ENCODE assay signal across 20 mouse cellular contexts in the genomic region with DNA sequence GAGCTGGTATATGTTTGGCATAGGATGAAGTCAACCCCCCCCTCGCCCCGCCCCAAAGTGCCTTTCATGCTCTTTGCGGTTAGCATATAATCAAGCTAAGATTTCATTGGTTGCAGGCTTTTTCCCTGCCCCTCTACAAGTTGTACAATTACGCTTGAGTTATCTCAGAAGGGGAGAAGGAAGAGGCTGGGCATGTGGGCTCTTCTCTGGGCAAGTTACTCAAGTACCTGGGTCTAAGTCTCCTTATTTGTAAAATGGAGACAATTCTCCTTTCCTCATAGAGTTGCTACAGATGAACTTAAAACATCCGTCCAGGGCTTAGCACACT. TPM values are rescaled to one million over a fixed set of nuclear protein-coding genes. Genes with fewer than 3 reads are reported as not detected.
DNase-seq lines count a peak whose midpoint lies in the region; ATAC-seq and TF ChIP-seq lines count a peak whose summit lies in the region.
"Had no signal": no experiment of that assay in that cellular context is flagged by ENCODE, and none has a peak within 500 bp of the region (broad histone marks: within the 10 kb centered on the region; RNA-seq: fewer than 3 reads in every experiment).

No protein-coding gene starts in this region.

- H3K9me3 ChIP-seq in liver, embryonic 14.5 days (ENCODE audit: control insufficient read depth, low read length) = no peaks in the 10 kb centered on the region
- H3K9me3 ChIP-seq: embryonic facial prominence, embryonic 12.5 days; hindbrain, embryonic 15.5 days; limb, embryonic 13.5 days; midbrain, embryonic 12.5 days; neural tube, embryonic 15.5 days had no signal

- H3K36me3 ChIP-seq in liver, embryonic 14.5 days (replicated peaks; ENCODE audit: control insufficient read depth, insufficient read depth, low read depth) = peaks cover 11% of the 10 kb centered on the region
- H3K36me3 ChIP-seq: embryonic facial prominence, embryonic 12.5 days; hindbrain, embryonic 15.5 days; midbrain, embryonic 12.5 days; neural tube, embryonic 15.5 days had no signal

- H3K9ac ChIP-seq in liver, embryonic 14.5 days (replicated peaks) = peak overlapping the region; percentile 59; the same call in 1 of the 2 replicates
- H3K9ac ChIP-seq: embryonic facial prominence, embryonic 12.5 days; hindbrain, embryonic 15.5 days; limb, embryonic 13.5 days; midbrain, embryonic 12.5 days; neural tube, embryonic 15.5 days had no signal

- WGBS in liver, embryonic 14.5 days (ENCODE audit: insufficient replicate concordance) = 66% methylated on average over 5 of the region's 5 CpGs

- ATAC-seq in liver, embryonic 14.5 days (ENCODE audit: insufficient read depth) = no peak

- intact Hi-C loops in gastrocnemius, adult 2 months (cut with DNase I) = no loop called here

- TF ChIP-seq CTCF in gastrocnemius, adult 2 months (IDR thresholded peaks at IDR 0.05) = no peak
- TF ChIP-seq CTCF in liver, embryonic 14.5 days (IDR thresholded peaks at IDR 0.05; ENCODE audit: low read depth) = no peak

- peak overlapping the region; percentile 31 for H3K27ac ChIP-seq in gastrocnemius, adult 2 months
- peak overlapping the region; percentile 66 for H3K27ac ChIP-seq in liver, embryonic 14.5 days
- H3K27ac ChIP-seq: embryonic facial prominence, embryonic 12.5 days; hindbrain, embryonic 15.5 days; limb, embryonic 13.5 days; midbrain, embryonic 12.5 days; neural tube, embryonic 15.5 days had no signal

- H3K4me1 ChIP-seq in liver, embryonic 14.5 days (replicated peaks; ENCODE audit: control insufficient read depth in 2 of 2, insufficient read depth in 2 of 2, low read length in 1 of 2) = peaks cover 42 to 53% of the 10 kb centered on the region in 2 experiments

- no peak for TF ChIP-seq EP300 in liver, embryonic 14.5 days (IDR thresholded peaks at IDR 0.05; ENCODE audit: low read depth)

- H3K4me3 ChIP-seq in gastrocnemius, adult 2 months = no peak overlapping the region
- peak overlapping the region; percentile 59 to 89 for H3K4me3 ChIP-seq in liver, embryonic 14.5 days (ENCODE audit: insufficient read depth in 1 of 2, low read depth in 2 of 2, low read length in 2 of 2)
- H3K4me3 ChIP-seq: embryonic facial prominence, embryonic 12.5 days; hindbrain, embryonic 15.5 days; limb, embryonic 13.5 days; midbrain, embryonic 12.5 days; neural tube, embryonic 15.5 days had no signal

- H3K4me2 ChIP-seq in liver, embryonic 14.5 days (ENCODE audit: low read depth) = peak overlapping the region; percentile 78
- H3K4me2 ChIP-seq: embryonic facial prominence, embryonic 12.5 days; heart, embryonic 11.5 days; hindbrain, embryonic 15.5 days; limb, embryonic 13.5 days; midbrain, embryonic 12.5 days; neural tube, embryonic 15.5 days had no signal

- H3K27me3 ChIP-seq in liver, embryonic 14.5 days (ENCODE audit: control insufficient read depth, insufficient read depth, low read length) = no peaks in the 10 kb centered on the region
- H3K27me3 ChIP-seq: CH12.LX; embryonic facial prominence, embryonic 12.5 days; hindbrain, embryonic 15.5 days; limb, embryonic 13.5 days; midbrain, embryonic 12.5 days; neural tube, embryonic 15.5 days had no signal

- DNase-seq in gastrocnemius, adult 2 months = no peak
- no peak for DNase-seq in gastrocnemius, postnatal 10 days
- DNase-seq in urinary bladder, adult 2 months (ENCODE audit: low spot score) = peak; percentile 9
- no peak for DNase-seq in urinary bladder, postnatal 4 days (ENCODE audit: low spot score in 2 of 2)
- no peak for DNase-seq in liver, embryonic 14.5 days (ENCODE audit: low read depth in 3 of 3, low spot score in 3 of 3)
- no peak for DNase-seq in kidney, adult 8-10 months
- DNase-seq in B cell, adult 2 months = no peak
- DNase-seq in heart, adult 18-20 months = no peak
- DNase-seq: adrenal gland, postnatal 36 days; cerebellum, adult 8-10 months; gastrocnemius, postnatal 25 days; kidney, adult 18-20 months; thymus, adult 18-20 months had no signal

RNA-seq across cellular contexts. Expression of a gene that starts 14.2 kb away (rescaled TPM):
- total RNA-seq in gastrocnemius, adult 2 months (2021) = under 1 TPM in 1 of 2 experiments, not detected in 1; 0.11 TPM
- total RNA-seq in gastrocnemius, postnatal 10 days (2021) = 1 to 10 TPM; 1.2 to 2.1 TPM
- 0.74 and 0.78 TPM in 2 replicates for polyA plus RNA-seq in urinary bladder, adult 2 months (2012; rRNA removed)
- polyA plus RNA-seq in liver, embryonic 14.5 days (2012; rRNA removed) = 1.1 and 1.8 TPM in 2 replicates
- 0.83 and 1.2 TPM in 2 replicates for polyA plus RNA-seq in liver, embryonic 14.5 days (2014; fragmentation: Nextera tagmentation; extraction: Ambion mirVana)
- 1 to 10 TPM in 1 of 2 experiments, under 1 TPM in 1; 0.67 to 1.1 TPM for total RNA-seq in heart, adult 18-20 months (2021)

RNA-seq across cellular contexts. Expression of a gene that starts 16.7 kb away (rescaled TPM):
- total RNA-seq in gastrocnemius, adult 2 months (2021) = 100 to 1,000 TPM; 159 to 169 TPM
- 100 to 1,000 TPM; 138 to 140 TPM for total RNA-seq in gastrocnemius, postnatal 10 days (2021)
- polyA plus RNA-seq in urinary bladder, adult 2 months (2012; rRNA removed) = 115 and 117 TPM in 2 replicates
- polyA plus RNA-seq in liver, embryonic 14.5 days (2012; rRNA removed) = 98.1 and 103 TPM in 2 replicates
- polyA plus RNA-seq in liver, embryonic 14.5 days (2014; fragmentation: Nextera tagmentation; extraction: Ambion mirVana) = 273 and 280 TPM in 2 replicates
- total RNA-seq in heart, adult 18-20 months (2021) = 100 to 1,000 TPM; 164 to 166 TPM

RNA-seq across cellular contexts. Expression of a gene that starts 33.7 kb away (rescaled TPM):
- total RNA-seq in gastrocnemius, adult 2 months (2021) = 10 to 100 TPM; 11.9 to 14.7 TPM
- total RNA-seq in gastrocnemius, postnatal 10 days (2021) = 10 to 100 TPM; 16.7 to 20.1 TPM
- 11.7 and 14.0 TPM in 2 replicates for polyA plus RNA-seq in urinary bladder, adult 2 months (2012; rRNA removed)
- 2.6 and 2.7 TPM in 2 replicates for polyA plus RNA-seq in liver, embryonic 14.5 days (2012; rRNA removed)
- polyA plus RNA-seq in liver, embryonic 14.5 days (2014; fragmentation: Nextera tagmentation; extraction: Ambion mirVana) = 8.0 and 9.6 TPM in 2 replicates
- total RNA-seq in heart, adult 18-20 months (2021) = 10 to 100 TPM; 20.7 to 21.7 TPM
